Mouse (Mus musculus): ENCODE measurements around the gene Wfdc15b. TPM values are rescaled to one million over a fixed set of nuclear protein-coding genes. Genes with fewer than 3 reads are reported as not detected.
"Not testable (repeated sequence)": the region's sequence is repeated elsewhere in the genome, so short reads cannot be mapped to it uniquely, and the experiment has no call there.

Gene Wfdc15b
- polyA plus RNA-seq (2014; fragmentation: Nextera tagmentation; extraction: Ambion mirVana): not detected in 2 replicates

GRCm38 (mm10) chr2:164221522-164221921, at the start of gene Wfdc15b:
Gene Wfdc15b (minus strand): TSS chr2:164221660.
- H3K4me3 ChIP-seq (ENCODE audit: low read depth, low read length): no peak within 1 kb of the TSS
- no peaks in the 10 kb centered on the region for H3K36me3 ChIP-seq (ENCODE audit: control insufficient read depth, insufficient read depth, low read length)
- no peak within 1 kb of the TSS for H3K4me2 ChIP-seq
- no peak for ATAC-seq (replicated peaks; ENCODE audit: insufficient number of reproducible peaks, low FRiP score, low TSS enrichment)
- no peaks in the 10 kb centered on the region for H3K27me3 ChIP-seq (ENCODE audit: control insufficient read depth, insufficient read depth, low read length)
- no peak within 1 kb of the TSS for H3K9ac ChIP-seq (ENCODE audit: low read depth, low read length)
- no peak within 1 kb of the TSS for H3K27ac ChIP-seq (ENCODE audit: low read depth, low read length)
- WGBS (ENCODE audit: insufficient replicate concordance): 74% methylated on average over 11 of the region's 11 CpGs
- H3K4me1 ChIP-seq (ENCODE audit: control insufficient read depth, insufficient read depth, low read length): no peaks in the 10 kb centered on the region
- no peaks in the 10 kb centered on the region for H3K9me3 ChIP-seq (replicated peaks; ENCODE audit: control insufficient read depth, low read length)

- WGBS (ENCODE audit: insufficient replicate concordance): 56% methylated on average over 1 of the region's 1 CpGs
- H3K9me3 ChIP-seq (replicated peaks; ENCODE audit: control insufficient read depth, low read length); ATAC-seq (replicated peaks; ENCODE audit: insufficient number of reproducible peaks, low FRiP score, low TSS enrichment); H3K4me1 ChIP-seq (ENCODE audit: control insufficient read depth, insufficient read depth, low read length); H3K4me2 ChIP-seq; H3K36me3 ChIP-seq (ENCODE audit: control insufficient read depth, insufficient read depth, low read length); H3K4me3 ChIP-seq (ENCODE audit: low read depth, low read length); H3K27ac ChIP-seq (ENCODE audit: low read depth, low read length); H3K27me3 ChIP-seq (ENCODE audit: control insufficient read depth, insufficient read depth, low read length); H3K9ac ChIP-seq (ENCODE audit: low read depth, low read length): not testable (repeated sequence)
Observed at GRCm38 (mm10) chr2:164256540-164256939, 35.1 kb upstream of the Wfdc15b start, which contains the start of gene Svs3b. Gene Svs3b (minus strand): TSS chr2:164256640.

GRCm38 (mm10) chr2:164238366-164238765, 16.9 kb upstream of the Wfdc15b start, which contains the start of gene Svs2:
Gene Svs2 (minus strand): TSS chr2:164238466.
- Histone ChIP-seq H3K27ac (ENCODE audit: low read depth, low read length) (no peak within 1 kb of the TSS), H3K9ac (ENCODE audit: low read depth, low read length) (no peak within 1 kb of the TSS), H3K4me1 (ENCODE audit: control insufficient read depth, insufficient read depth, low read length) (no peaks in the 10 kb centered on the region), H3K4me2 (no peak within 1 kb of the TSS), H3K36me3 (ENCODE audit: control insufficient read depth, insufficient read depth, low read length) (no peaks in the 10 kb centered on the region), H3K9me3 (replicated peaks; ENCODE audit: control insufficient read depth, low read length) (no peaks in the 10 kb centered on the region), H3K4me3 (ENCODE audit: low read depth, low read length) (no peak within 1 kb of the TSS), H3K27me3 (ENCODE audit: control insufficient read depth, insufficient read depth, low read length) (no peaks in the 10 kb centered on the region)
- ATAC-seq (replicated peaks; ENCODE audit: insufficient number of reproducible peaks, low FRiP score, low TSS enrichment): no peak
- WGBS (ENCODE audit: insufficient replicate concordance): 80% methylated on average over 3 of the region's 3 CpGs

GRCm38 (mm10) chr2:164232671-164233070, 11.2 kb upstream of the Wfdc15b start:
- H3K27me3 ChIP-seq (ENCODE audit: control insufficient read depth, insufficient read depth, low read length): no peaks in the 10 kb centered on the region
- no peaks in the 10 kb centered on the region for H3K4me1 ChIP-seq (ENCODE audit: control insufficient read depth, insufficient read depth, low read length)
- H3K9ac ChIP-seq (ENCODE audit: low read depth, low read length): no peak overlapping the region
- H3K36me3 ChIP-seq (ENCODE audit: control insufficient read depth, insufficient read depth, low read length): no peaks in the 10 kb centered on the region
- WGBS (ENCODE audit: insufficient replicate concordance): 87% methylated on average over 8 of the region's 8 CpGs
- H3K4me3 ChIP-seq (ENCODE audit: low read depth, low read length): no peak overlapping the region
- no peaks in the 10 kb centered on the region for H3K9me3 ChIP-seq (replicated peaks; ENCODE audit: control insufficient read depth, low read length)
- no peak for ATAC-seq (replicated peaks; ENCODE audit: insufficient number of reproducible peaks, low FRiP score, low TSS enrichment)
- H3K4me2 ChIP-seq: no peak overlapping the region
- H3K27ac ChIP-seq (ENCODE audit: low read depth, low read length): no peak overlapping the region

- H3K36me3 ChIP-seq (ENCODE audit: control insufficient read depth, insufficient read depth, low read length): no peaks in the 10 kb centered on the region
- ATAC-seq (replicated peaks; ENCODE audit: insufficient number of reproducible peaks, low FRiP score, low TSS enrichment): no peak
- no peak overlapping the region for H3K4me3 ChIP-seq (ENCODE audit: low read depth, low read length)
- no peaks in the 10 kb centered on the region for H3K27me3 ChIP-seq (ENCODE audit: control insufficient read depth, insufficient read depth, low read length)
- WGBS (ENCODE audit: insufficient replicate concordance): 75% methylated on average over 8 of the region's 8 CpGs
- no peak overlapping the region for H3K9ac ChIP-seq (ENCODE audit: low read depth, low read length)
- H3K4me1 ChIP-seq (ENCODE audit: control insufficient read depth, insufficient read depth, low read length): no peaks in the 10 kb centered on the region
- no peaks in the 10 kb centered on the region for H3K9me3 ChIP-seq (replicated peaks; ENCODE audit: control insufficient read depth, low read length)
- no peak overlapping the region for H3K27ac ChIP-seq (ENCODE audit: low read depth, low read length)
- no peak overlapping the region for H3K4me2 ChIP-seq
Observed at GRCm38 (mm10) chr2:164228361-164229070, 7.1 kb upstream of the Wfdc15b start.

- H3K27me3 ChIP-seq (ENCODE audit: control insufficient read depth, insufficient read depth, low read length): no peaks in the 10 kb centered on the region
- no peak overlapping the region for H3K27ac ChIP-seq (ENCODE audit: low read depth, low read length)
- H3K4me2 ChIP-seq: no peak overlapping the region
- 82% methylated on average over 9 of the region's 9 CpGs for WGBS (ENCODE audit: insufficient replicate concordance)
- no peak for ATAC-seq (replicated peaks; ENCODE audit: insufficient number of reproducible peaks, low FRiP score, low TSS enrichment)
- H3K9ac ChIP-seq (ENCODE audit: low read depth, low read length): no peak overlapping the region
- no peaks in the 10 kb centered on the region for H3K36me3 ChIP-seq (ENCODE audit: control insufficient read depth, insufficient read depth, low read length)
- no peaks in the 10 kb centered on the region for H3K4me1 ChIP-seq (ENCODE audit: control insufficient read depth, insufficient read depth, low read length)
- no peaks in the 10 kb centered on the region for H3K9me3 ChIP-seq (replicated peaks; ENCODE audit: control insufficient read depth, low read length)
- H3K4me3 ChIP-seq (ENCODE audit: low read depth, low read length): no peak overlapping the region
Observed at GRCm38 (mm10) chr2:164219295-164219694, 2.2 kb downstream of the Wfdc15b start.

- no peaks in the 10 kb centered on the region for H3K36me3 ChIP-seq (ENCODE audit: control insufficient read depth, insufficient read depth, low read length)
- no peak overlapping the region for H3K9ac ChIP-seq (ENCODE audit: low read depth, low read length)
- H3K27ac ChIP-seq (ENCODE audit: low read depth, low read length): no peak overlapping the region
- no peaks in the 10 kb centered on the region for H3K4me1 ChIP-seq (ENCODE audit: control insufficient read depth, insufficient read depth, low read length)
- H3K4me3 ChIP-seq (ENCODE audit: low read depth, low read length): no peak overlapping the region
- H3K27me3 ChIP-seq (ENCODE audit: control insufficient read depth, insufficient read depth, low read length): no peaks in the 10 kb centered on the region
- no peak for ATAC-seq (replicated peaks; ENCODE audit: insufficient number of reproducible peaks, low FRiP score, low TSS enrichment)
- H3K4me2 ChIP-seq: no peak overlapping the region
- 87% methylated on average over 5 of the region's 5 CpGs for WGBS (ENCODE audit: insufficient replicate concordance)
- no peaks in the 10 kb centered on the region for H3K9me3 ChIP-seq (replicated peaks; ENCODE audit: control insufficient read depth, low read length)
Observed at GRCm38 (mm10) chr2:164212711-164213110, 8.7 kb downstream of the Wfdc15b start.

GRCm38 (mm10) chr2:164210892-164211291, 10.6 kb downstream of the Wfdc15b start:
- Histone ChIP-seq H3K27ac (ENCODE audit: low read depth, low read length) (no peak overlapping the region), H3K27me3 (ENCODE audit: control insufficient read depth, insufficient read depth, low read length) (no peaks in the 10 kb centered on the region), H3K9ac (ENCODE audit: low read depth, low read length) (no peak overlapping the region), H3K4me1 (ENCODE audit: control insufficient read depth, insufficient read depth, low read length) (no peaks in the 10 kb centered on the region), H3K36me3 (ENCODE audit: control insufficient read depth, insufficient read depth, low read length) (no peaks in the 10 kb centered on the region), H3K4me2 (no peak overlapping the region), H3K9me3 (replicated peaks; ENCODE audit: control insufficient read depth, low read length) (no peaks in the 10 kb centered on the region), H3K4me3 (ENCODE audit: low read depth, low read length) (no peak overlapping the region)
- ATAC-seq (replicated peaks; ENCODE audit: insufficient number of reproducible peaks, low FRiP score, low TSS enrichment): no peak
- WGBS (ENCODE audit: insufficient replicate concordance): 74% methylated on average over 4 of the region's 4 CpGs

- Histone ChIP-seq H3K4me3 (ENCODE audit: low read depth, low read length) (no peak overlapping the region), H3K36me3 (ENCODE audit: control insufficient read depth, insufficient read depth, low read length) (no peaks in the 10 kb centered on the region), H3K4me2 (no peak overlapping the region), H3K27me3 (ENCODE audit: control insufficient read depth, insufficient read depth, low read length) (no peaks in the 10 kb centered on the region), H3K9me3 (replicated peaks; ENCODE audit: control insufficient read depth, low read length) (no peaks in the 10 kb centered on the region), H3K9ac (ENCODE audit: low read depth, low read length) (no peak overlapping the region), H3K27ac (ENCODE audit: low read depth, low read length) (no peak overlapping the region), H3K4me1 (ENCODE audit: control insufficient read depth, insufficient read depth, low read length) (no peaks in the 10 kb centered on the region)
- no peak for ATAC-seq (replicated peaks; ENCODE audit: insufficient number of reproducible peaks, low FRiP score, low TSS enrichment)
- 51% methylated on average over 4 of the region's 4 CpGs for WGBS (ENCODE audit: insufficient replicate concordance)
Observed at GRCm38 (mm10) chr2:164206676-164207075, 14.8 kb downstream of the Wfdc15b start.

Measured in heart, embryonic 11.5 days (tissue).